ENCODE assay signal across 29 mouse cellular contexts in genomic region chr5:14947482-14948198, GRCm38 (mm10). TPM values are rescaled to one million over a fixed set of nuclear protein-coding genes. Genes with fewer than 3 reads are reported as not detected.
DNase-seq lines count a peak whose midpoint lies in the region; ATAC-seq and TF ChIP-seq lines count a peak whose summit lies in the region.
"Not testable (repeated sequence)": the region's sequence is repeated elsewhere in the genome, so short reads cannot be mapped to it uniquely, and the experiment has no call there.
"Had no signal": no experiment of that assay in that cellular context is flagged by ENCODE, and none has a peak within 500 bp of the region (broad histone marks: within the 10 kb centered on the region; RNA-seq: fewer than 3 reads in every experiment).

No protein-coding gene starts in this region.

- H3K4me2 ChIP-seq in hindbrain, postnatal 0 days (ENCODE audit: low read depth, low read length); lung, postnatal 0 days (replicated peaks; ENCODE audit: low read depth, low read length): not testable (repeated sequence)

- H3K36me3 ChIP-seq in hindbrain, postnatal 0 days (ENCODE audit: insufficient read depth, low read length); lung, postnatal 0 days (ENCODE audit: insufficient read depth, low read length): not testable (repeated sequence)

- not testable (repeated sequence) for H3K4me3 ChIP-seq in hindbrain, postnatal 0 days (ENCODE audit: low read length); layer of hippocampus, adult 2 months; lung, postnatal 0 days (ENCODE audit: low read depth, low read length)

- 0 out of 2 replicates have a peak, but pooled peaks have one; percentile 5 for TF ChIP-seq CTCF in hindbrain, postnatal 0 days (IDR thresholded peaks at IDR 0.05; ENCODE audit: low read depth)
- peak; percentile 55 for TF ChIP-seq CTCF in layer of hippocampus, adult 2 months (conservative IDR thresholded peaks at IDR 0.05)
- not testable (repeated sequence) for TF ChIP-seq CTCF in lung, postnatal 0 days (IDR thresholded peaks at IDR 0.05)

- 64% methylated on average over 4 of the region's 4 CpGs for WGBS in hindbrain, postnatal 0 days
- 50% methylated on average over 4 of the region's 4 CpGs for WGBS in lung, postnatal 0 days

- not testable (repeated sequence) for H3K9me3 ChIP-seq in hindbrain, postnatal 0 days (ENCODE audit: low read length); lung, postnatal 0 days (ENCODE audit: low read length)

- not testable (repeated sequence) for H3K27me3 ChIP-seq in hindbrain, postnatal 0 days (ENCODE audit: insufficient read depth, low read length); lung, postnatal 0 days (replicated peaks; ENCODE audit: insufficient read depth, low read length)

- not testable (repeated sequence) for ATAC-seq in hindbrain, postnatal 0 days; lung, postnatal 0 days

- not testable (repeated sequence) for H3K9ac ChIP-seq in hindbrain, postnatal 0 days (replicated peaks; ENCODE audit: low read length); lung, postnatal 0 days (replicated peaks; ENCODE audit: low read depth)

- TF ChIP-seq EP300 in lung, postnatal 0 days (IDR thresholded peaks at IDR 0.05) = not testable (repeated sequence)

- DNase-seq in 416B (ENCODE audit: low read depth) = peak; percentile 31
- DNase-seq in adrenal gland, postnatal 10 days = peak; percentile 12
- DNase-seq in cerebellum, postnatal 14 days = peak; percentile 9 to 26
- peak; percentile 22 for DNase-seq in hindbrain, postnatal 0 days (ENCODE audit: low spot score)
- peak; percentile 14 for DNase-seq in kidney, postnatal 10 days
- peak; percentile 22 to 23 for DNase-seq in layer of hippocampus, adult 2 months (ENCODE audit: low spot score in 2 of 2)
- peak; percentile 4 for DNase-seq in lung, postnatal 0 days (ENCODE audit: low spot score)
- peak; percentile 8 for DNase-seq in right cerebral cortex, postnatal 14 days

- not testable (repeated sequence) for H3K4me1 ChIP-seq in hindbrain, postnatal 0 days (ENCODE audit: insufficient read depth, low read length); lung, postnatal 0 days (ENCODE audit: insufficient read depth, low read depth, low read length)

- not testable (repeated sequence) for H3K27ac ChIP-seq in hindbrain, postnatal 0 days; layer of hippocampus, adult 2 months; lung, postnatal 0 days (ENCODE audit: low read length)

RNA-seq across cellular contexts. Expression of gene Speer4e, which starts 9.4 kb away (rescaled TPM):
- total RNA-seq in adrenal gland, postnatal 10 days (2021) = not detected
- not detected in 2 replicates for total RNA-seq in hindbrain, postnatal 0 days (2014; rRNA removed)
- not detected in 2 replicates for polyA plus RNA-seq in hindbrain, postnatal 0 days (2015; fragmentation: Nextera tagmentation; extraction: Ambion mirVana)
- total RNA-seq in layer of hippocampus, adult 2 months (2021) = not detected
- not detected in 2 replicates for polyA plus RNA-seq in lung, postnatal 0 days (2015; fragmentation: Nextera tagmentation; extraction: Ambion mirVana)
- total RNA-seq: adrenal gland, postnatal 25 days; gastrocnemius, postnatal 14 days; granulocyte monocyte progenitor cell, adult 5-6 weeks; heart, postnatal 36 days; left cerebral cortex, postnatal 25 days; liver, adult 2 months had no signal
- polyA plus RNA-seq: CD4-positive, CD25-positive, alpha-beta regulatory T cell, adult 4 months; cerebellum, adult 2 months; embryonic facial prominence, embryonic 12.5 days; forebrain, embryonic 14.5 days; heart, embryonic 11.5 days; heart, embryonic 16.5 days; hindbrain, embryonic 13.5 days; kidney, postnatal 0 days; limb, embryonic 12.5 days; liver, adult 2 months; liver, embryonic 15.5 days; lung, embryonic 15.5 days; midbrain, embryonic 12.5 days; neural tube, embryonic 13.5 days; stomach, embryonic 16.5 days; urinary bladder, adult 2 months had no signal

RNA-seq across cellular contexts. Expression of gene Gm10354, which starts 31.1 kb away (rescaled TPM):
- not detected for total RNA-seq in adrenal gland, postnatal 10 days (2021)
- not detected in 2 replicates for total RNA-seq in hindbrain, postnatal 0 days (2014; rRNA removed)
- not detected in 2 replicates for polyA plus RNA-seq in hindbrain, postnatal 0 days (2015; fragmentation: Nextera tagmentation; extraction: Ambion mirVana)
- not detected for total RNA-seq in layer of hippocampus, adult 2 months (2021)
- not detected in 2 replicates for polyA plus RNA-seq in lung, postnatal 0 days (2015; fragmentation: Nextera tagmentation; extraction: Ambion mirVana)
- total RNA-seq: adrenal gland, postnatal 25 days; gastrocnemius, postnatal 14 days; granulocyte monocyte progenitor cell, adult 5-6 weeks; heart, postnatal 36 days; left cerebral cortex, postnatal 25 days; liver, adult 2 months had no signal
- polyA plus RNA-seq: CD4-positive, CD25-positive, alpha-beta regulatory T cell, adult 4 months; cerebellum, adult 2 months; embryonic facial prominence, embryonic 12.5 days; forebrain, embryonic 14.5 days; heart, embryonic 11.5 days; heart, embryonic 16.5 days; hindbrain, embryonic 13.5 days; kidney, postnatal 0 days; limb, embryonic 12.5 days; liver, adult 2 months; liver, embryonic 15.5 days; lung, embryonic 15.5 days; midbrain, embryonic 12.5 days; neural tube, embryonic 13.5 days; stomach, embryonic 16.5 days; urinary bladder, adult 2 months had no signal

RNA-seq across cellular contexts. Expression of gene Gm9758, which starts 32.9 kb away (rescaled TPM):
- not detected for total RNA-seq in adrenal gland, postnatal 10 days (2021)
- not detected in 2 replicates for total RNA-seq in hindbrain, postnatal 0 days (2014; rRNA removed)
- not detected in 2 replicates for polyA plus RNA-seq in hindbrain, postnatal 0 days (2015; fragmentation: Nextera tagmentation; extraction: Ambion mirVana)
- not detected for total RNA-seq in layer of hippocampus, adult 2 months (2021)
- polyA plus RNA-seq in lung, postnatal 0 days (2015; fragmentation: Nextera tagmentation; extraction: Ambion mirVana) = not detected in 2 replicates
- total RNA-seq: adrenal gland, postnatal 25 days; gastrocnemius, postnatal 14 days; granulocyte monocyte progenitor cell, adult 5-6 weeks; heart, postnatal 36 days; left cerebral cortex, postnatal 25 days; liver, adult 2 months had no signal
- polyA plus RNA-seq: CD4-positive, CD25-positive, alpha-beta regulatory T cell, adult 4 months; cerebellum, adult 2 months; embryonic facial prominence, embryonic 12.5 days; forebrain, embryonic 14.5 days; heart, embryonic 11.5 days; heart, embryonic 16.5 days; hindbrain, embryonic 13.5 days; kidney, postnatal 0 days; limb, embryonic 12.5 days; liver, adult 2 months; liver, embryonic 15.5 days; lung, embryonic 15.5 days; midbrain, embryonic 12.5 days; neural tube, embryonic 13.5 days; stomach, embryonic 16.5 days; urinary bladder, adult 2 months had no signal
